Mouse (Mus musculus) CH12.LX (cell line): ENCODE data around the gene Nrxn3. TPM values are rescaled to one million over a fixed set of nuclear protein-coding genes. Genes with fewer than 3 reads are reported as not detected.

Source experiments
- DNase-seq: peaks from one replicate; pipeline ENCODE4 v3.0.0-alpha.2; 2013; ENCODE audit errors: extremely low read depth
- H3K27ac ChIP-seq: 2 replicates; pipeline ENCODE4 v1.5.1; 2012; ENCODE audit warnings: low read depth, mild to moderate bottlenecking, control low read depth, moderate library complexity; ENCODE audit not compliant: insufficient read depth
- H3K27me3 ChIP-seq: replicated peaks from 2 replicates; pipeline ENCODE3; 2012; ENCODE audit warnings: inconsistent platforms
- H3K36me3 ChIP-seq, 2 experiments: replicated peaks in 1 of 2; 2 replicates each; pipeline versions ENCODE3 to v1.6.1; 2012; ENCODE audit warnings: inconsistent platforms in 1 of 2, low read length in 1 of 2, mild to moderate bottlenecking in 1 of 2, mixed read lengths in 1 of 2, moderate library complexity in 1 of 2; ENCODE audit not compliant: control insufficient read depth in 1 of 2, insufficient read depth in 1 of 2
- H3K4me1 ChIP-seq, 2 experiments: 2 replicates each; pipeline ENCODE4 v1.6.1; 2012; ENCODE audit warnings: inconsistent platforms in 1 of 2, moderate library complexity in 1 of 2; ENCODE audit not compliant: insufficient read depth in 2 of 2, control insufficient read depth in 1 of 2
- H3K4me2 ChIP-seq: 2 replicates; pipeline ENCODE4 v1.6.1; 2012; ENCODE audit warnings: low read depth, mild to moderate bottlenecking, control low read depth; ENCODE audit not compliant: poor library complexity, insufficient read depth, severe bottlenecking
- H3K4me3 ChIP-seq, 3 experiments: fragments of 150-350 bp in 1 of 3; sonication (generic) in 1 of 3; replicated peaks in 1 of 3; 2 replicates each; pipeline versions ENCODE3 to v1.5.1; 2011 to 2012; ENCODE audit warnings: low read depth in 2 of 3, low read length in 2 of 3, mild to moderate bottlenecking in 2 of 3, moderate library complexity in 2 of 3, control low read depth in 1 of 3, improper control_type of control experiment in 1 of 3, inconsistent platforms in 1 of 3, mixed read lengths in 1 of 3; ENCODE audit not compliant: poor library complexity in 1 of 3
- H3K79me2 ChIP-seq: replicated peaks from 2 replicates; pipeline ENCODE4 v1.6.1; 2012; ENCODE audit warnings: mild to moderate bottlenecking, moderate library complexity; ENCODE audit not compliant: control insufficient read depth, poor library complexity, insufficient read depth, severe bottlenecking; ENCODE audit errors: extremely low read depth
- H3K9ac ChIP-seq: 2 replicates; pipeline ENCODE4 v1.6.1; 2012; ENCODE audit warnings: low read depth, mild to moderate bottlenecking, control low read depth, moderate library complexity; ENCODE audit not compliant: insufficient read depth
- H3K9me3 ChIP-seq: replicated peaks from 2 replicates; pipeline ENCODE3; 2012; ENCODE audit warnings: low read length, inconsistent platforms, mixed read lengths
- BHLHE40 ChIP-seq: IDR thresholded peaks from 2 replicates; pipeline ENCODE4 v1.6.1; 2011; ENCODE audit warnings: mild to moderate bottlenecking, low read depth, low read length, improper control_type of control experiment
- CHD1 ChIP-seq: IDR thresholded peaks from 2 replicates; pipeline ENCODE4 v1.6.1; 2012; ENCODE audit warnings: low read depth, low read length, improper control_type of control experiment, inconsistent platforms
- CHD2 ChIP-seq: IDR thresholded peaks from 2 replicates; pipeline ENCODE4 v1.6.1; 2011; ENCODE audit warnings: low read length, improper control_type of control experiment
- CTCF ChIP-seq, 2 experiments: IDR thresholded peaks in 1 of 2; conservative IDR thresholded peaks in 1 of 2; 2 replicates each; pipeline ENCODE4 v1.5.1; 2011 to 2012; ENCODE audit warnings: low read depth in 2 of 2, low read length in 2 of 2, improper control_type of control experiment in 1 of 2, inconsistent platforms in 1 of 2, mild to moderate bottlenecking in 1 of 2, moderate library complexity in 1 of 2
- E2F4 ChIP-seq: IDR thresholded peaks from 2 replicates; pipeline ENCODE4 v1.6.1; 2011; ENCODE audit warnings: low read depth, low read length, improper control_type of control experiment; ENCODE audit not compliant: insufficient replicate concordance
- ELF1 ChIP-seq: IDR thresholded peaks from 2 replicates; pipeline ENCODE4 v1.6.1; 2014; ENCODE audit warnings: low read depth, mild to moderate bottlenecking, inconsistent platforms, low read length, improper control_type of control experiment
- ETS1 ChIP-seq: conservative IDR thresholded peaks from 2 replicates; pipeline ENCODE4 v1.6.1; 2012; ENCODE audit warnings: low read depth, mild to moderate bottlenecking, inconsistent platforms, low read length, improper control_type of control experiment, moderate library complexity
- JUN ChIP-seq: IDR thresholded peaks from 2 replicates; pipeline ENCODE4 v1.6.1; 2011; ENCODE audit warnings: low read depth, mild to moderate bottlenecking, low read length, improper control_type of control experiment, moderate library complexity; ENCODE audit not compliant: insufficient read depth
- MEF2A ChIP-seq: IDR thresholded peaks from 2 replicates; pipeline ENCODE4 v1.6.1; 2014; ENCODE audit warnings: low read depth, mild to moderate bottlenecking, inconsistent platforms, low read length, improper control_type of control experiment, borderline replicate concordance
- PAX5 ChIP-seq: IDR thresholded peaks from 2 replicates; pipeline ENCODE4 v1.6.1; 2012; ENCODE audit warnings: low read length, inconsistent platforms, mixed read lengths
- POLR2A ChIP-seq: IDR thresholded peaks from 2 replicates; pipeline ENCODE4 v1.6.1; 2011; ENCODE audit warnings: low read depth, mild to moderate bottlenecking, improper control_type of control experiment, low read length
- TBP ChIP-seq: conservative IDR thresholded peaks from 2 replicates; pipeline ENCODE4 v1.6.1; 2011; ENCODE audit warnings: low read depth, low read length, improper control_type of control experiment
- UBTF ChIP-seq: IDR thresholded peaks from 2 replicates; pipeline ENCODE4 v1.6.1; 2012; ENCODE audit warnings: low read depth, mild to moderate bottlenecking, inconsistent platforms, low read length, improper control_type of control experiment, moderate library complexity
- USF1 ChIP-seq: IDR thresholded peaks from 2 replicates; pipeline ENCODE4 v1.6.1; 2014; ENCODE audit warnings: low read depth, mild to moderate bottlenecking, inconsistent platforms, low read length, improper control_type of control experiment
- ZC3H11A ChIP-seq: IDR thresholded peaks from 2 replicates; pipeline ENCODE4 v1.6.1; 2012; ENCODE audit warnings: low read depth, mild to moderate bottlenecking, inconsistent platforms, low read length, improper control_type of control experiment
- ZKSCAN1 ChIP-seq: IDR thresholded peaks from 2 replicates; pipeline ENCODE4 v1.6.1; 2012; ENCODE audit warnings: low read depth, inconsistent platforms, low read length, improper control_type of control experiment, borderline replicate concordance
- ZMIZ1 ChIP-seq: IDR thresholded peaks from 2 replicates; pipeline ENCODE4 v1.6.1; 2012; ENCODE audit warnings: low read depth, mild to moderate bottlenecking, inconsistent platforms, low read length, improper control_type of control experiment
- ZNF384 ChIP-seq: IDR thresholded peaks from 2 replicates; pipeline ENCODE4 v1.6.1; 2012; ENCODE audit warnings: low read depth, low read length, improper control_type of control experiment, inconsistent platforms
- dilution Hi-C: fragments of 300-500 bp; cut with MboI; formaldehyde crosslinking; loops from 2 replicates; pipeline ENCODE4 v1.14.3; 2020; ENCODE audit warnings: low sequenced_read_pairs; ENCODE audit not compliant: extremely low pct_unique_long_range_greater_than_20kb, extremely low pct_ligation_motif_present
- in situ Hi-C: fragments of 300-500 bp; cut with MboI; formaldehyde crosslinking; loops from 3 replicates; pipeline ENCODE4 v1.14.3; 2019; ENCODE audit warnings: low sequenced_read_pairs, low pct_ligation_motif_present, low pct_unique_long_range_greater_than_20kb, mixed read lengths
- polyA plus RNA-seq: library from polyadenylated mRNA; unstranded; fragments of >175 nt; gene quantifications from 2 replicates; pipeline ENCODE4 v1.2.1, GENCODE M21; 2012; ENCODE audit warnings: low read depth; ENCODE audit not compliant: insufficient read length
- total RNA-seq, 2 experiments: library from RNA; depleted of rRNA; stranded (reverse); fragments of 300-350 nt in 1 of 2; fragments of >200 nt in 1 of 2; gene quantifications; 2 replicates each; pipeline ENCODE4 v1.2.3; 2012 to 2014

The Nrxn3 gene
- total and polyA plus RNA-seq, 3 experiments, result 0.04 to 0.17 (median 0.09) TPM

- in situ Hi-C loops (no loop called here), dilution Hi-C loops (no loop called here)
Observed at GRCm38 (mm10) chr12:90281236-90281635, 1558.6 kb downstream of the Nrxn3 start.

GRCm38 (mm10) chr12:90283022-90283421 lies 1560.3 kb downstream of the Nrxn3 start:
- in situ Hi-C loops, result no loop called here
- TF ChIP-seq UBTF, result no peak
- no peak for TF ChIP-seq ZMIZ1
- TF ChIP-seq CHD2, result no peak
- no peak for TF ChIP-seq ELF1
- TF ChIP-seq JUN, result no peak
- TF ChIP-seq ETS1, result no peak
- TF ChIP-seq MEF2A, result no peak
- no peak for TF ChIP-seq ZKSCAN1
- TF ChIP-seq BHLHE40, result no peak
- TF ChIP-seq TBP, result no peak
- TF ChIP-seq CTCF (conservative IDR thresholded peaks at IDR 0.05 in 1 of 2, IDR thresholded peaks at IDR 0.05 in 1 of 2; ENCODE audit: low read depth in 2 of 2, low read length in 2 of 2), result no peak
- TF ChIP-seq CHD1, result no peak
- no peak for TF ChIP-seq ZNF384
- no peak for TF ChIP-seq POLR2A
- TF ChIP-seq, all 38 proteins: peak for 0
- H3K4me3 ChIP-seq, result no peak overlapping the region
- H3K4me2 ChIP-seq, result no peak overlapping the region
- no peaks in the 10 kb centered on the region for H3K9me3 ChIP-seq
- no peaks in the 10 kb centered on the region for H3K79me2 ChIP-seq
- dilution Hi-C loops, result no loop called here
- H3K4me1 ChIP-seq, result peaks cover 0 to 8% of the 10 kb centered on the region in 2 experiments; a peak in 2 of 4 replicates
- no peak overlapping the region for H3K27ac ChIP-seq
- H3K27me3 ChIP-seq, result no peaks in the 10 kb centered on the region
- H3K36me3 ChIP-seq, result no peaks in the 10 kb centered on the region
- DNase-seq, result no peak
- H3K9ac ChIP-seq, result no peak overlapping the region

More at GRCm38 (mm10) chr12:90281236-90281635, 1558.6 kb downstream of the Nrxn3 start:
- H3K4me3 ChIP-seq, result no peak overlapping the region
- H3K27ac ChIP-seq, result no peak overlapping the region
- H3K9me3 ChIP-seq, result no peaks in the 10 kb centered on the region
- TF ChIP-seq UBTF (no peak), TBP (no peak), E2F4 (no peak), POLR2A (no peak), USF1 (no peak), PAX5 (no peak), ZC3H11A (no peak)
- TF ChIP-seq, all 38 proteins: peak for 0
- Histone ChIP-seq H3K4me1 (peaks cover 0 to 8% of the 10 kb centered on the region in 2 experiments; a peak in 2 of 4 replicates), H3K27me3 (no peaks in the 10 kb centered on the region), H3K9ac (no peak overlapping the region), H3K79me2 (no peaks in the 10 kb centered on the region), H3K4me2 (no peak overlapping the region), H3K36me3 (no peaks in the 10 kb centered on the region)
- no peak for DNase-seq
